8 mouse cellular contexts compared by ENCODE assay signal in the genomic region with DNA sequence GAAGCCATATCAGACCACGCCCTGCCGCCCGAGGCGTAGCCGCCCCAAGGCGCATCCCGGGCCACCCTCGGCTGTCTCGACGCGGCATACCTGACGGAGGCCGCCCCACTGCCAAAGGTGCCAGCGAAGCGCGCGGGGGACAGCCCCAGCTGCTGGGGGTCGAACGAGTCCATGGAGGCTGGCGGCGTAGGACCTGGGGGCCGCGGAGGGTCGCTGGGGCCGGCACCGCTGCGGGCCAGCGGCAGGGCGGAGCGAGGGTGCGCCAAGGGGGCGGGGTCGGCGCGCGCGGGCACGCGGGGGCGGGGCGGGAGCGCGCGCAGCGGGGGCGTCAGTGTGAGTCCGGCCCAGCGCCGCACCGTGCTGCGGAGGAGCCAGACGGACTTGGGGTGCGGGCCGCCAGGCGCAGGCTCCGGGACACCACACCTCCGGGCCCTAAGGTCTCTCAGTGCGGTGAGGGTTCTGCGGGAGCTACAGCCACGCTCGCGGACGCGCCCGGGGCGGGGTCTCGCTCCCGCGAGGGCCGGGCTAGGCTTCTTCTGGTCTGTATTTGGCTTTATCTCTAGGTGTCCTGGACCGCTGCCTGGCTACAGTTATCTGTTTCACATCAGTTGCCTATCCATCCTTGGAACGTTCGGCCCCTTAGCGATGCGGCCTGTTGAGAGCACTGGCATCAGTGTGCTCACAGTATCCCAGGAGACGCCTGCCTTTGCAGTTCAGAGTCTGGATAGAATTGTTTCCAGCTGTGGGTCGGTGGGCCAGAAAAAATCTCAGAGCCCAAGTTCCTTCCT.
DNase-seq lines count a peak whose midpoint lies in the region; ATAC-seq and TF ChIP-seq lines count a peak whose summit lies in the region.

No protein-coding gene starts in this region.

- H3K9ac ChIP-seq in heart, embryonic 13.5 days: peak overlapping the region; percentile 98
- H3K9ac ChIP-seq in kidney, postnatal 0 days (ENCODE audit: low read depth, low read length): peak overlapping the region; percentile 85
- H3K9ac ChIP-seq in liver, adult 2 months (ENCODE audit: low read depth, low read length): peak overlapping the region; percentile 88

- TF ChIP-seq POLR2A in liver, adult 2 months (IDR thresholded peaks at IDR 0.05; ENCODE audit: extremely low read depth, insufficient read depth, low read length): peak; percentile 64

- peak overlapping the region; percentile 96 for H3K27ac ChIP-seq in heart, embryonic 13.5 days (replicated peaks)
- H3K27ac ChIP-seq in kidney, postnatal 0 days: peak overlapping the region; percentile 93
- peak overlapping the region; percentile 88 for H3K27ac ChIP-seq in liver, adult 2 months (replicated peaks; ENCODE audit: insufficient read depth, low read depth, low read length)

- ATAC-seq in heart, embryonic 13.5 days (ENCODE audit: extremely low read depth, insufficient number of reproducible peaks, low FRiP score, low TSS enrichment): peak; percentile 86
- ATAC-seq in kidney, postnatal 0 days (replicated peaks; ENCODE audit: low FRiP score, low read depth): peak; percentile 86
- ATAC-seq in monocyte, adult 5-6 weeks (replicated peaks; ENCODE audit: insufficient number of reproducible peaks, low FRiP score, low TSS enrichment, poor library complexity, severe bottlenecking): peak; percentile 57; the same call in 1 of the 2 replicates

- peak overlapping the region; percentile 72 for H3K4me2 ChIP-seq in heart, embryonic 13.5 days
- H3K4me2 ChIP-seq in kidney, postnatal 0 days (ENCODE audit: low read length): peak overlapping the region; percentile 96

- H3K4me1 ChIP-seq in erythroblast, embryonic 14.5 days (ENCODE audit: control insufficient read depth): peaks cover 25% of the 10 kb centered on the region
- H3K4me1 ChIP-seq in heart, embryonic 13.5 days: peaks cover 61% of the 10 kb centered on the region
- no peaks in the 10 kb centered on the region for H3K4me1 ChIP-seq in kidney, postnatal 0 days (replicated peaks; ENCODE audit: insufficient read depth, low read length)
- peaks cover 5% of the 10 kb centered on the region for H3K4me1 ChIP-seq in liver, adult 2 months (ENCODE audit: control insufficient read depth, insufficient read depth, low read length)

- peaks cover 4% of the 10 kb centered on the region; the same call in 1 of the 2 replicates for H3K79me2 ChIP-seq in liver, adult 2 months (ENCODE audit: control insufficient read depth, insufficient read depth, low read length)

- no peak for TF ChIP-seq CTCF in kidney, postnatal 0 days (IDR thresholded peaks at IDR 0.05; ENCODE audit: low read depth)
- no peak for TF ChIP-seq CTCF in liver, adult 2 months (IDR thresholded peaks at IDR 0.05; ENCODE audit: low read depth, low read length)

- H3K9me3 ChIP-seq in erythroblast, embryonic 14.5 days (ENCODE audit: control insufficient read depth, low read length): no peaks in the 10 kb centered on the region
- no peaks in the 10 kb centered on the region for H3K9me3 ChIP-seq in heart, embryonic 13.5 days
- H3K9me3 ChIP-seq in kidney, postnatal 0 days (replicated peaks; ENCODE audit: low read length): no peaks in the 10 kb centered on the region

- peak overlapping the region; percentile 92 for H3K4me3 ChIP-seq in erythroblast, embryonic 14.5 days (replicated peaks)
- peak overlapping the region; percentile 97 for H3K4me3 ChIP-seq in heart, embryonic 13.5 days
- peak overlapping the region; percentile 99 for H3K4me3 ChIP-seq in kidney, postnatal 0 days (replicated peaks; ENCODE audit: low read depth, low read length)
- peak overlapping the region; percentile 83 for H3K4me3 ChIP-seq in liver, adult 2 months (ENCODE audit: insufficient read depth, low read depth, low read length)

- peak; percentile 85 for DNase-seq in CD4-positive helper T cell, adult 2 months (ENCODE audit: low read depth, low spot score)
- peak; percentile 56 for DNase-seq in brain, embryonic 18.5 days (ENCODE audit: low read depth, low spot score)
- DNase-seq in kidney, postnatal 0 days (ENCODE audit: low spot score): peak; percentile 69
- DNase-seq in liver, adult 2 months (ENCODE audit: extremely low read depth, low read depth, low spot score): peak; percentile 74
- DNase-seq in spleen, postnatal 36 days (ENCODE audit: low spot score in 2 of 2): peak; percentile 67

- H3K36me3 ChIP-seq in erythroblast, embryonic 14.5 days (ENCODE audit: control insufficient read depth): peaks cover 10% of the 10 kb centered on the region
- peaks cover 30% of the 10 kb centered on the region for H3K36me3 ChIP-seq in heart, embryonic 13.5 days
- no peaks in the 10 kb centered on the region for H3K36me3 ChIP-seq in kidney, postnatal 0 days (ENCODE audit: insufficient read depth, low read length)
- peaks cover 1% of the 10 kb centered on the region; the same call in 1 of the 2 replicates for H3K36me3 ChIP-seq in liver, adult 2 months (ENCODE audit: control insufficient read depth, insufficient read depth, low read length)

- WGBS in heart, embryonic 13.5 days: under 1% methylated on average over 47 of the region's 77 CpGs
- WGBS in kidney, postnatal 0 days: 1% methylated on average over 64 of the region's 77 CpGs
- under 1% methylated on average over 77 of the region's 77 CpGs for WGBS in liver, adult 2 months

- peaks cover 24% of the 10 kb centered on the region for H3K27me3 ChIP-seq in erythroblast, embryonic 14.5 days (ENCODE audit: control insufficient read depth)
- H3K27me3 ChIP-seq in heart, embryonic 13.5 days (replicated peaks): no peaks in the 10 kb centered on the region
- H3K27me3 ChIP-seq in kidney, postnatal 0 days (ENCODE audit: insufficient read depth, low read length): no peaks in the 10 kb centered on the region
- no peaks in the 10 kb centered on the region for H3K27me3 ChIP-seq in liver, adult 2 months (ENCODE audit: control insufficient read depth, insufficient read depth, low read length)

Comparison
In these comparisons a context has a peak if more than half of its experiments do, and no peak if none do; other contexts are left out.
1. Peak in every context shown above with its lines: DNase-seq, ATAC-seq, H3K4me3 ChIP-seq and H3K27ac ChIP-seq.